Mouse (Mus musculus) gastrocnemius, postnatal 10 days (tissue): ENCODE data around the gene Fam222b. TPM values are rescaled to one million over a fixed set of nuclear protein-coding genes. Genes with fewer than 3 reads are reported as not detected.
A peak's percentile ranks its signal among the peaks of the same experiment; 100 is the strongest.
"Not testable (repeated sequence)": the region's sequence is repeated elsewhere in the genome, so short reads cannot be mapped to it uniquely, and the experiment has no call there.

Experiments
- DNase-seq: peaks from one replicate; pipeline ENCODE4 v3.0.0; 2021; ENCODE audit warnings: mixed read lengths
- total RNA-seq, 2 experiments: library from RNA; stranded (reverse); gene quantifications; 2 replicates each; pipeline ENCODE4 v1.2.3; 2021

Fam222b gene
- total RNA-seq, 2 experiments from 2014 or later: 7.8 to 9.8 TPM

DNA sequence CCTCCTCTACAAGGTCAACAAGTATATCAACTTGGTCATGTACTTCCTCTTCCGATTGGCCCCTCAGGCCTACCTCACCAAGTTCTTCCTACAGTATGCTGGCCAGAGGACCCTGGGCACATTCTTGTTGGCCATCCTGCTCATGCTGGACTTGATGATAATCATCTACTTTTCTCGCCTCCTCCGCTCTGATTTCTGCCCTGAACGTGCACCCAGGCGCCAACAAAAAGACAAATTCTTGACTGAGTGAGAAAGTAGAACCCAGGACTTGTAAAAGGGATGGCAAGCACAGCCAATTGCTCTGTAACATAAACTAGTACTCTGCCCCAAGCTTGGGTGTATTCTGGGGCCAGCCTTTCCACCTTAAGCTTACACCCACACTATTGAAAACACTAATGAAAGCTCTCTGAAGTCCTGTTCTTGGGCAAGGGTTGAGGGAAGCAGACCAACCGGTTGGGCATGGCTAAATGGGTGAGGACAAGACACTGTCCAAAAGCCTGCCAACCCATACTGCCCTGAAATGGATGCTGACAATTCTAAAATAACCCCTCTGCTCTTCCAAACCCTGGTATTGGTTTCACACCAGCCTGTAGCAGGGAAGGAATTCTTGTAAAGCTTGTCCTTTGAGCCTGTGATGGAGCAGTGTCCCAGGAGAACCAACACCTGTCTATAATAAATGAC, 85.8 kb downstream of the Fam222b start:
- DNase-seq: no peak

DNA sequence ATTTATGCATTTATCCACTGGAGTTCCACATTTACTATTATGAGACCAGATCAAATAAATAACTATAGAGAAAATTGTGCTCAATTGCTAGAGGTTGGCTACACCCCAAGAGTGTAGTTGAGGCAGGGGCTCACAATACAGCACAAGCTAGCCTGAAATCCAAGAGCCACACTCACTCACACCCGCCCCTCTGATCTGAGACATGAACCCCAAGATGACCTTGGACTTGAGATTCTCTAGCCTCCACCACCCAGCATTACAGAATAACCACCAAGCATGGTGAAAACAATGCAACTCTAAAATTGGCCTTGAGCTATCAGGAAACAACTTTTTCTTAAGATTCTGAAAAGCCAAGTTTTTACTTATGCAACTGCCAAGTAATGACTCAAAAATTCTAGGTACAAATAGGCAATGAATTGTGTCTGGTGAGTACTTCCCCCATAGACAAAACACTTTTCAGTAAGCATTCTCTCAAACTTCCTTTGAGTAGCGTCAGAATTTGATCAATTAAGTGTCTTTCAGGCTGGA, 87.4 kb downstream of the Fam222b start:
- DNase-seq: no peak

- DNase-seq: no peak
Measured at GRCm38 (mm10) chr11:78182450-78182849, 88.0 kb downstream of the Fam222b start.

DNA sequence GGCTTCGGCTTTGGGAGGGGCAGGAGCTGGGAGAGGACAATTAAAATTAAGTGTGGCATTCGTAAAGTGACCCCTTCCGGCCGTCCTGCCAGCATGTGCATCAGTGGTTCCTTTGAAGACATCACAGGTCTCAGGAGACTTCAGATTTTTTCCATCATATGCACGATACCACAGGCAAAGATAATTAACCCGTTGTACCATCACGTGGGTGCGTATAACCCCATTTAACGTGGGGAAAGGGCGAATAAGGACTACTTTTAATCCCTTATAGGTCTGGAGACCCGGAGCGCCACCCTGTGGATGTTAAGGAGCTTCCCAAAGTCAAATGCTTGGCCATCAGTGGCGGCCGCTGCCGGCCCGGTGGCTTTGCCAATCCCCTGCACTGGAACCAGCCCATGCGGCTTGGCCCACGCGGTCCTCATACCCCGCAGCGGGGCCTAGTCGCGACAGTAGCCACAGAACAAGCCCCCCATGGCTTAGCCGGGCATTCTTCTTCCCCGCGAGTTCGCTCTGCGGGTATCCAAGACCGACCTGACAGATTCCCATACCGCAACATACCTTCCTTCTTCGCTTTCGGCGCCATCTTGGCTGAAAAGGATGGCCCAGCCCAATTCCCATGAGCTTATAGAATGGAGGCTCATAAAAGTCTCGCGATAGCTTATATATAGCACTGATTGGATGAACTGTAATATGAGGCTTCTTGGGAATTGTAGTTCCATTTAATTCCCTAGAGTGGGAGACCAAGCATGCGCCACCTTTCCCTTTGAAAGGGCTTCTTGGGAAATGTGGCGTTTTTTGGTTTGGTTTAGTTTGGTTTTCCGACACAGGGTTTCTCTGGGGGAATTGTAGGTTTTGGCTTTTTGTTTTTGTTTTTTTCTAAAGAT, 88.7 kb downstream of the Fam222b start, which contains the start of gene Rpl23a:
Gene Rpl23a (minus strand): TSS at position 624 of the 884 bp plus-strand sequence.
- DNase-seq: peak; percentile 67

GRCm38 (mm10) chr11:78183884-78184514, 89.5 kb downstream of the Fam222b start:
- DNase-seq: no peak

DNA sequence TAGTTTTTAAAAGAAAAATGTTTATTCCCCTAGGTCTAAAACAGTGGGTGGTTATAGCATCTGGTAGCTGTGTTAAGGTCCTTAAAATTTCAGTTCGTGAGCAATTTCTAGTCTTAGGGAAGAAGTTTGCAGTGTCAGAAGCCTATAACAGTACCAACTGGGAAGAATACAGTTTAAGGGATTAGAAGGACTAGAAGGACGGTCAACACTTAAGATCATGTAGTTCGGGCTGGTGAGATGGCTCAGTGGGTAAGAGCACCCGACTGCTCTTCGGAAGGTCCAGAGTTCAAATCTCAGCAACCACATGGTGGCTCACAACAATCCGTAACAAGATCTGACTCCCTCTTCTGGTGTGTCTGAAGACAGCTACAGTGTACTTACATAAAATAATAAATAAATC, 90.2 kb downstream of the Fam222b start:
- not testable (repeated sequence) for DNase-seq

- peak; percentile 79 for DNase-seq
Measured at GRCm38 (mm10) chr11:78188331-78189233, 94.1 kb downstream of the Fam222b start, which contains the start of gene Rab34. Gene Rab34, plus strand, starts transcription at chr11:78188430.

DNA sequence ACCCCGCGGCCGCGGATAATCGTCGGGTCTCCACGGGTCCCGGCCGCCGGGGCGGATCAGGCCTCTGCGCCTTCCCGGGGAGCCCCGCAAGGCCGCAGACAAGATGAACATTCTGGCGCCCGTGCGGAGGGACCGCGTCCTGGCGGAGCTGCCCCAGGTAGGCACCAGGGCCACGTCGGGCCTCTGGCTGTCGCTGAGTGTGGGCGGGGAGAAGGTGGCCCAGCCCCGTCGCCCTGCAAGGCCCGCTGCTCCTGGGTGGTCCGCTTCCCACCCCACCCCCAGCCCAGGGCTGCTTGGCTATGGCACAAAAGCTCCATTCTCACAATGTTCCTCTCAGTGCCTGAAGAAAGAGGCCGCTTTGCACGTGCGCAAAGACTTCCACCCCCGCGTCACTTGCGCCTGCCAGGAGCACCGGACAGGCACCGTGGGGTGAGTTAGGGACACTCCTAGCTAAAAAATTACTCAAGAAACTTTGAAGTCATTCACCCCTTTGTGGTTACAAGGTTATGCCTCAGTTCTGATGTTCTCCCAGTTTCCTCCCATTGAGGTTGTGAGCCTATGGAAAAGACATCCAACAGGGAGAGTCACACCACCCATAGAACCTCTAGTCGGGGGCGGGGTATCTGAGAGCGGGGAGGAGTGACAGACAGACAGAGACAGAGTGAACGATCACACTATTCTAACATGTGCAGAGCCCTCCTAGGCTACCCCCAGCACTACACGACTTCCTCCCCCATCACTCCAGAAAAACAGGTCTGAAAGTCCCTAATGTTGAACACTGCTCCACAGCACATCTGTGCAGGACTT, 95.0 kb downstream of the Fam222b start:
- peak; percentile 73 for DNase-seq

DNA sequence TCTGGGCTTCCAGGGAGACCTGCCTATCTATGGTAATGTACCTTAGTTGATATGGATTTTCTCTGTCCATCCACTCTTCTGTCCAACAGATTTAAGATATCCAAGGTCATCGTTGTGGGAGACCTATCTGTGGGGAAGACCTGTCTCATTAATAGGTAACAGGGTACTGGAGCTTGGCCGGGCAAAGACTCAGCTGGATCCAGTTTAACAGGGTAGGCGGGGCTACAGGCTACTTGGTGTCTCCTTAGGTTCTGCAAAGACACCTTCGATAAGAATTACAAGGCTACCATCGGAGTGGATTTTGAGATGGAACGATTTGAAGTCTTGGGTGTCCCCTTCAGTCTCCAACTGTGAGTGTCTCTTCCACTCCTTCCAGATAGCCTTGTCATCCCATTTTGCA, 95.6 kb downstream of the Fam222b start:
- DNase-seq: no peak

DNA sequence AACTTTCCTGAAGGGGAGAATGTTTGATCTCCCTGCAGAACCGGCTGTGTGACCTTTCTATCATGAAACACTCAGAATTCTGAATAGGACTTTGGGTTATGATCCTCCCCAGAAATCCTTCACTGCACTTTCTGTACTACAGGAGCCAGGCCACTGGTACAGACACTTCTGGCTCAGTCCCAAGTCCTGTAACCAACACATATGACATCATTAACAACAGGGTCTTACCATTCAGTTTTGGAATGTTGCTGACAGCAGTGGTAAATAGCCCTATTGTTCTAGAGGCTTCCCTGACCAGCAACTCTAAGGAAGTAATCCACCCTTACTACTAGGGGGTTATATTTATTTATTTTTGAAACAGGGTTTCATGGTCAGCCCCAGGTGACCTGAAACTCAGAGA, 98.7 kb downstream of the Fam222b start, which contains the start of gene Proca1:
Gene Proca1 (plus strand): TSS at position 280 of the 400 bp plus-strand sequence.
- DNase-seq: no peak

- DNase-seq: peak; percentile 74
Measured at GRCm38 (mm10) chr11:78194411-78195100, 100.1 kb downstream of the Fam222b start.

DNA sequence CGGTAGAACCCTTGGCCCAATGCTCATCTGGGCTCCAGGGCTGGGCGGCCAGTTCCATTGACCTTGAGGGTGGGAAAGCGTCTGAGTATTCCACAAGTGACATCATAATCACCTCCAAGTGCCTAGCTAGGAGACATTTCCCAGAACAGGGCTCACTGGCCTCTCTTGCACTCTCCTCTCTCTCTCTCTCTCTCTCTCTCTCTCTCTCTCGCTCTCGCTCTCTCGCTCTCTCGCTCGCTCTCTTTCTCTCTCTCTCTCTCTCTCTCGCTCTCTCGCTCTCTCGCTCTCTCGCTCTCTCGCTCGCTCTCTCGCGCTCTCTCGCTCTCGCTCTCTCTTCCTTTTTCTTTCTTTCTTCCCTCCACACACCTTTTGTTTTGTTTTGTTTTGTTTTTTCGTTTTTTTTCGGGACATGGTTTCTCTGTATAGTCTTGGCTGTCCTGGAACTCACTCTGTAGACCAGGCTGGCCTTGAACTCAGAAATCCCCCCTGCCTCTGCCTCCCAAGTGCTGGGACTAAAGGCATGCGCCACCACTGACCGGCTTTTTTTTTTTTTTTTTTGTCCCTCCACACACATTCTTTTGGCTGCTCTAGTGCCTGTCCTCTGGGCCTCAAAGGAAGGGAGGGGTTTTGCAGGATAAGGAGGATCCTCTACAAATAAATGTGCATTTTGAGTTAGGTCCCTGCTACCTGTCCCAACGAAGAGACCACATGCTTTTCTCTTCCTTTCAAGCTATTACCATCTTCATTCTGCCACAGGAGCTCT, 100.8 kb downstream of the Fam222b start:
- DNase-seq: no peak

GRCm38 (mm10) chr11:78202372-78202771, 107.9 kb downstream of the Fam222b start:
- DNase-seq: no peak

- no peak for DNase-seq
Measured at GRCm38 (mm10) chr11:78204287-78204686, 109.8 kb downstream of the Fam222b start.

DNA sequence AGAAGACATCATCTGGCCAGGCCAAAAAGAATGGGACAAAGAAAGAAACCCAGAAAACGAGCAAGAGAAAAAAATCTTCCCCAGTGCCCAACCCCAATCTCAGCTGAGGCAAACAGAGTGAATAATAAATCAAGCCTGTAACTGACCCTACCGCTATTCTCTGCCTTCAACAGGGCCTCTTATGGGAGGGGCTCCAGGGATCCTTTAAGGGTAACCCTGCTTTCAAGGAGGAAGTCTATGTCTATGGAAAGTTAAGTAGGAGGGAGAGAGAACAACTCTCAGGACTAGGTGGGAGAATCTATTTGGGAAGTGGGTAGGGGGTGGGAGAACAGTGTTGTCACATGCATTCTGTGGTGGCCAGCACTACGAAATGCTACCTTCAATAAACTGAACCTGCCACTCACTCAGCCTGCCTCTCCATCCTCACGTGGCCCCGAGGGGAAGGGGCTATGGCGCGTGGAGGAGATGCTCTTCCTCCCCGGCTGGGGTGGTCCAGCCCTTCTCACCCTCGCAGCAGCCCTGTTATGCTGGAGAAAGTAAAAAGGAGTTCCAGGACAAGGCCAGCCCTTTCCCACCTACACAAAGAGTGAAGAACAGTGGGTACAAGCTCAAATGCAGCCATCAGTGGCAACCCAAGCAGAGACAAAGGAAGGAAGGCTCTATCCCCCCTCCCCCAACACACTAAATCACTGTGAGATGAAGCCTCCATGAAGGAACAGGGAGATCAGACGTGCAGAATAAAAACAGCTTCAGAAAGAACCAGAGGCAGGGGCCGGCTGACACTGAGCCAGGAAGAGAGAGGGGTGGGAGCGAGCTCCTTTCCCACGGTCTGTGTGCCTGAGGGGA, 111.1 kb downstream of the Fam222b start:
- no peak for DNase-seq
